Mouse (Mus musculus): ENCODE results near the gene Hes2. TPM values are rescaled to one million over a fixed set of nuclear protein-coding genes. Genes with fewer than 3 reads are reported as not detected.

Hes2 gene
- polyA plus RNA-seq, 1 experiment, result not detected

DNA sequence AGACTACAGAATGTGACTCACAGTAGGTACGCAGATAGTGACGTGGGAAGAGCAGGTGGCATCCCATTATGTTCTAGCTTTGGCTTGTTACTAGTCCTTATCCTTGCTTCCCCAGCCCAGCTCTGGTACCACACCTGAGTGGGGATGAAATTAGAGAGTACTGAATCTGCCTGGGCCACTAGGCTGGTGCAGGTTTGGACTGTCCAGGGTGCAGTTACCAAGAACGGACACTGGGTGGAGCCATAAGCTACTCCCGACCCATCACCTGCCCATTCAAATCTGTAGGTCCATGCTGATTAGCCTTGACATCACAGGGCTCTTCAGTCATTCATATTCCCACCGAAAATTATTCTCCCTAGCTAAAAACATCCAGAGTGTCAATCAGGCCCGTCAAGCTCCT, 18.2 kb upstream of the Hes2 start:
- Histone ChIP-seq H3K4me1 (ENCODE audit: control insufficient read depth, insufficient read depth, insufficient read length, low read length) (peaks cover 4% of the 10 kb centered on the region), H3K4me3 (ENCODE audit: insufficient read depth, low read depth, low read length) (no peak overlapping the region), H3K27ac (replicated peaks; ENCODE audit: low read depth, low read length) (no peak overlapping the region)

DNA sequence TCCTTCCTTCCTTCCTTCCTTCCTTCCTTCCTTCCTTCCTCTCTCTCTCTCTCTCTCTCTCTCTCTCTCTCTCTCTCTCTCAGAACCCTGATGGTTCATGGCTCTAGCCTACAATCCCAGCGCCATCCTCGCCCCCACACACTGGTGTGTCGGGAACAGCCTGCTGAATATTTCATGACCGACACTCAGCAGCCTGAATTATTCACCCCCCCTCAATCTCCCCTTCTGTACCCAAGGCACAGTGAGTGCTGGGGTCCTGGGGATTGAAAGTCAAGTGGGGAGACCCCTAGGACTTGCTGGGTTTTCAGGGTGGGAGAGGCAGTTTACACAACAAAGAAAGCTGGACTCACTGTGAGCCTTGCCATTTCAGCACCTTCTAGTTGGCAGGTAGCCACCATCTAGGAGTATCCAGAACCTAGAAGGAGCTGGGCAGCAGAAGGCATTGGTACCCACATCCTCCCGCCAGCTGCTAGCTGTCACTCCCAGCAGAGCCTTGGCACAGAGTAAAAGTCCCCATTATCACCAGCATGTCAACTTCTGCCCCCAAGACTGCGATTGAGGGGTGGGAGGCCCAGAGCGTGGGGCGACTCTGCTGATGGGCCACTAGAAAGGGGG, 17.0 kb upstream of the Hes2 start:
- H3K4me3 ChIP-seq (ENCODE audit: insufficient read depth, low read depth, low read length), result no peak overlapping the region
- no peak overlapping the region for H3K27ac ChIP-seq (replicated peaks; ENCODE audit: low read depth, low read length)
- H3K4me1 ChIP-seq (ENCODE audit: control insufficient read depth, insufficient read depth, insufficient read length, low read length), result peaks cover 4% of the 10 kb centered on the region

DNA sequence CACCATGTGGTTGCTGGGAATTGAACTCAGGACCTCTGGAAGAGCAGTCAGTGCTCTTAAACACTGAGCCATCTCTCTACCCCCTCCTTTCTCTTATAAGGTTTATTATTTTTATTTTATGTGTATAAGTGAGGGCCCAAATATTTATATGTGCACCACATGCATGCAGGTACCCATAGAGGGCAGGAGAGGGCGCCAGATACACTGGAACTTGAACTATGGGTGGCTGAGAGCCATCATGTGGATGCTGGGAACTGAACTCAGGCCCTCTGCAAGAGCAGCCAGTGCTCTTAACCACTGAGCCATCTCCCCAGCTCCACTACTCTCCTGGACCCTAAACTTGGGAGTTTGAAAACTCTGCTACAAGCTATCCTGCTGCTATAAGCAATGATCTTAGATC, 15.0 kb upstream of the Hes2 start:
- Histone ChIP-seq H3K4me1 (ENCODE audit: control insufficient read depth, insufficient read depth, insufficient read length, low read length) (peaks cover 2% of the 10 kb centered on the region; the same call in 1 of the 2 replicates), H3K27ac (replicated peaks; ENCODE audit: low read depth, low read length) (no peak overlapping the region), H3K4me3 (ENCODE audit: insufficient read depth, low read depth, low read length) (no peak overlapping the region)

DNA sequence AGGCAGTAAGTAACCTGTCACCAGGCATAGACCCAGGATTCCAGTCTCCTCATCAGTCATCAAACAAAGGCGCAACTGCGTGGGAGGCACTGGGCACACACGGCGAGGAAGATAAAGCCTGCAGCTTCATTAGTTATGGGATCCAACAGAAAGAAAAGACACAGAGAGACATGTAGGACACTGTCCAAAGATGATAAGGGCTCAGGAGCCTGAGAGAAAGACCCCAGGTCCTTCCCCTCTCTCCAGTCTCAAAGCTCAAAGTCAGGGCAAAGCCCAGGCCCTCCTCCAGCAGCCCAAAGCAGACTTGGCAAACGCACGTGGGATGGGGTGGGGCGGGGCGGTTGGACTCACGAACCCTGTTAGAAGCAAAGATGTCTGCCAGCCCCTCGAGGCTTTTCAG, 13.2 kb upstream of the Hes2 start:
- H3K4me1 ChIP-seq (ENCODE audit: control insufficient read depth, insufficient read depth, insufficient read length, low read length), result no peaks in the 10 kb centered on the region
- H3K4me3 ChIP-seq (ENCODE audit: insufficient read depth, low read depth, low read length), result no peak overlapping the region
- H3K27ac ChIP-seq (replicated peaks; ENCODE audit: low read depth, low read length), result no peak overlapping the region

DNA sequence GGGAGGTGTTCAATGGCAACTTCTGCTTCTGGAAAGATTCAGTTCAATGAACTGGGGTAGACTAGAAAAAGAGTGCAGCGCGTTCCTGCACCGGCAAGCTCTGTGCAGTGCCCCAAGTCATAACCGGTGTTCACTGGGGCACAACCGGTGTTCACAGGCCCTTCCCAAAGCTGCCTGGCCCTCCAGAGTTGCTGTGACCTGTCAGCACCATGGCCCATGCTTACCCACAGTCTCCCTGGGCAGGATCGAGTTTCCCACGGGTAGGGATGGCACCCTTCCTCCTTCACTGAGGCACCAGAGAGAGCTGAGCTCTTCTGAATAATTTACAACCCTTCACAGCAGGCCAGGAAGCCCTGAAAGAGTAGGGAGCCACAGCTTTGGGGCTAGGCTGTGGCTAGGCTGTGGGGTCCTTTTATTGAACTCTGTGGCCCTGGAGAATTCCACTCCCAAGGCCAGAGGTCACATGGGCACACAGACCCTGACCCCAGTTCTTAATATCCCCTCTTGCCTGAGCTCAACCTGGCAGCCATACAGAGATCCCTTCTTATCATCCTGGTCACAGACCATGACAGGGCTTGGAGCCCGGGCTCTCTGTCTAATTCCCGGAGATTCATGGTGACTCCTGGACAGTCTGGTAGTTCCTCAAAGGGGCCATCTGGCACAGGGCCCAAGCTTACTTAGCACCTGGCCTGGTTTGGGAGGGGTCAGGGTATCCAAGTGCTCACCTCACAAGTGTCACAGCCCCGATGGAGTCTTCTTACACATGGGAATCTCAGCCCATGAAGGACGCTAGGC, 12.4 kb upstream of the Hes2 start:
- Histone ChIP-seq H3K4me3 (ENCODE audit: insufficient read depth, low read depth, low read length) (no peak overlapping the region), H3K27ac (replicated peaks; ENCODE audit: low read depth, low read length) (no peak overlapping the region), H3K4me1 (ENCODE audit: control insufficient read depth, insufficient read depth, insufficient read length, low read length) (no peaks in the 10 kb centered on the region)

DNA sequence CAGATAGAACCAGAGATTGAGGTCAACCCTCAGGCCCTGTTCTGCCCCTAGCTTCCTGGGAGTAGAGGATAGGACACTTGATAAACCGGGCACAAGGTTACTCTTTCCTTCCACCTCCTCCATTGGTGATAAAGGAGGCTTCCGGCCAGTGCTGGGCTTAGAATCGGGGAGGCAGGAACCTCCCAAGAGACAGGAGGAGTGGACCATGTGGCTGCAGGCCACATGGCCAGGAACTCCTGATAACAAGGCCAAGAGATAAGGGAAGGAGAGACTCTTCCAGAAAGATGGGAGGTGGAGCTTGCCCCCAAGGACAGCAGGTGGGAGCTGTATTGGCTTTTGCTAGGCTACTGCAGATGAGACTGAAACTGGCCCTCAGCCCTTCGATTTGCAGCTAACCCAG, 8.1 kb upstream of the Hes2 start:
- Histone ChIP-seq H3K27ac (replicated peaks; ENCODE audit: low read depth, low read length) (no peak overlapping the region), H3K4me1 (ENCODE audit: control insufficient read depth, insufficient read depth, insufficient read length, low read length) (no peaks in the 10 kb centered on the region), H3K4me3 (ENCODE audit: insufficient read depth, low read depth, low read length) (no peak overlapping the region)

DNA sequence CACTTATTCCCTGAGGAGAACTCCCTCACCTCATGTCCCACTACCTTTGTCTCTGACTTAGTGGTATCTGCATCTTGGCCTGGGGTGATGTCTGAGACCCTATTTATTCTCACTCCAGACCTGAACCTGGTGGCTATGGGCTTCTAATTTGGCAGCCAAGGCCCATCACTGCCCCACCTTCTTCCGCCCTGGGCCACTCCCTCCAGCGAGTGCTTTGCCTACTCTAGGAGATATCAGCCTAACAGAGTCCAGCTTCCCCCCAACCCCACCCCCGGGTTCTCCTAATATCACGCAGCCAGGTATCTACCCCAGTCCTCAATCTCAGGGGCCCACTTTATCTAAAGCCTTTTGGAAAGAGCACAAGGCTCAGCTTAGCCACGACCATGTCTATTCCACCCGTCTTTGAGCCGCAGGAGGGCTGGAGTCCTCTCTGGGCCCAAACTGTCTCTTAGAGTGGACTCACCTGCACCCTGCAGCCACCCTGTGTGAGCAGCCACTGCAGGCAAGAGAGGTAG, 7.2 kb upstream of the Hes2 start:
- no peaks in the 10 kb centered on the region for H3K4me1 ChIP-seq (ENCODE audit: control insufficient read depth, insufficient read depth, insufficient read length, low read length)
- H3K27ac ChIP-seq (replicated peaks; ENCODE audit: low read depth, low read length), result no peak overlapping the region
- H3K4me3 ChIP-seq (ENCODE audit: insufficient read depth, low read depth, low read length), result peak overlapping the region; percentile 49; the same call in 1 of the 2 replicates

DNA sequence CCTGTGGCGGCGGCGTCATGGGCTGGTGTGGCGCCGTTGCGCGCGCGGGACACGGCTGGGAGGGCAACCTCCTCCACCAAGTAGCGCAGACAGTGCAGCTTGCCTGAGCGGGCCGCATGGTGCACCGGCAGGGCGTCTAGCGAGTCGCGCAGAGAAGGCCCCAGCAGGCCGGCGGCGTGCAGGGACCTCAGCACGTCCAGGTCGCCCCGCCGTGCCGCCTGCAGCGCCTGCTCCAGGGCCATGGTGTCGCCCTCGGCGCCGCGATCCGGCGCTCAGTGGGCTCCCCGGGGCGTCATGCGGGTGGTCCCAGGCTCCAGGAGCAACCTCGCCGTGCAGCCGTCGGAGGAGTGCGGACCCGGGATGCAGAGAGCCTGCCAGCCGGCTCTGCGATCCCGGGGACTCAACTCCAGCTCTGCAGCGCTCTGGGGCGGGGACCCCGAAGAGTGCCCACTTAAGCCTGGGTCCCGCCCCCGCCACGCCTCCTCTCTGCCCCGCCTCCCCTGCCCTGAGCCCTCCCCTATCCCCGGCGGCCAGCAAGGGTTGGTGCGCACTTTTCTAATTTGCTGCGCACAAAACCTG, 6.6 kb upstream of the Hes2 start, which contains the start of gene Espn:
Gene Espn (minus strand): TSS at position 406 of the 579 bp plus-strand sequence.
- Histone ChIP-seq H3K27ac (replicated peaks; ENCODE audit: low read depth, low read length) (no peak within 1 kb of the TSS), H3K4me3 (ENCODE audit: insufficient read depth, low read depth, low read length) (peak within 1 kb of the TSS; percentile 49), H3K4me1 (ENCODE audit: control insufficient read depth, insufficient read depth, insufficient read length, low read length) (no peaks in the 10 kb centered on the region)

DNA sequence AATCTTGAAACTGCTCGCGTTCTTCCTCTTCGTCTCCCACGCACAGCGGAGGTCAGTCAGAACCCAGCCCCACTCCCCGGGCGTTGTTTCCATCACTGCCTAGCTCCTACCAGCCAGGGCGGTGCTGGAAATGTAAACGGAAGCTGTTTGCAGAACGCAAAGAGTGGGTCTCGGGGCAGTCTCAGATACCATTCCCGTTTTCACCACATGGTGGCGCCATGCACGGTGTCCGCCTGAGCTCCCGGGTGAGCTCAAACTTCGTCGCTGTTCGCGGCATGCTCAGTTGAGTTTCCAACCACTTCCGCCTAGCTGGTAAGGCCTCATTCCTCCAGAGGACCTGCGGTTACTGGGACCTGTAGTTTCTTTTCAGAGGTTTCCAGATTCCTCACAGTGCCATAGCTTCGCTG, 4.9 kb upstream of the Hes2 start:
- no peaks in the 10 kb centered on the region; the same call in 1 of the 2 replicates for H3K4me1 ChIP-seq (ENCODE audit: control insufficient read depth, insufficient read depth, insufficient read length, low read length)
- H3K4me3 ChIP-seq (ENCODE audit: insufficient read depth, low read depth, low read length), result 0 out of 2 replicates have a peak overlapping the region, but pooled peaks have one; percentile 24
- no peak overlapping the region for H3K27ac ChIP-seq (replicated peaks; ENCODE audit: low read depth, low read length)

DNA sequence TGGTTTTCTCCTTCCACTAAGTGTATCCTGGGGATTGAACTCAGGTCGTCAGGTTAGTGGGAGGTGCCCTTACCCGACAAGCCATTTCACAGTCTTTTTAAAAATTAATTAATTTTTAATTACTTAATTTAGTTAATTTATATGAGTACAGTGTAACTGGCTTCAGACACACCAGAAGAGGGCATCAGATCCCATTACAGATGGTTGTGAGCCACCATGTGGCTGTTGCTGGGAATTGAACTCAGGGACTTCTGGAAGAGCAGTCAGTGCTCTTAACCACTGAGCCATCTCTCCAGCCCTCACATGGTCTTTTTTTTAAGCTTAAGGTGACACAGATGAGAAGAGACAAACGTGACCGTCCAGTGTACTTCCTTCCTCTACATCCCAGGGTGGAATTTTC, 3.6 kb upstream of the Hes2 start:
- no peak overlapping the region for H3K27ac ChIP-seq (replicated peaks; ENCODE audit: low read depth, low read length)
- no peak overlapping the region for H3K4me3 ChIP-seq (ENCODE audit: insufficient read depth, low read depth, low read length)
- H3K4me1 ChIP-seq (ENCODE audit: control insufficient read depth, insufficient read depth, insufficient read length, low read length), result peaks cover 3% of the 10 kb centered on the region; the same call in 1 of the 2 replicates

DNA sequence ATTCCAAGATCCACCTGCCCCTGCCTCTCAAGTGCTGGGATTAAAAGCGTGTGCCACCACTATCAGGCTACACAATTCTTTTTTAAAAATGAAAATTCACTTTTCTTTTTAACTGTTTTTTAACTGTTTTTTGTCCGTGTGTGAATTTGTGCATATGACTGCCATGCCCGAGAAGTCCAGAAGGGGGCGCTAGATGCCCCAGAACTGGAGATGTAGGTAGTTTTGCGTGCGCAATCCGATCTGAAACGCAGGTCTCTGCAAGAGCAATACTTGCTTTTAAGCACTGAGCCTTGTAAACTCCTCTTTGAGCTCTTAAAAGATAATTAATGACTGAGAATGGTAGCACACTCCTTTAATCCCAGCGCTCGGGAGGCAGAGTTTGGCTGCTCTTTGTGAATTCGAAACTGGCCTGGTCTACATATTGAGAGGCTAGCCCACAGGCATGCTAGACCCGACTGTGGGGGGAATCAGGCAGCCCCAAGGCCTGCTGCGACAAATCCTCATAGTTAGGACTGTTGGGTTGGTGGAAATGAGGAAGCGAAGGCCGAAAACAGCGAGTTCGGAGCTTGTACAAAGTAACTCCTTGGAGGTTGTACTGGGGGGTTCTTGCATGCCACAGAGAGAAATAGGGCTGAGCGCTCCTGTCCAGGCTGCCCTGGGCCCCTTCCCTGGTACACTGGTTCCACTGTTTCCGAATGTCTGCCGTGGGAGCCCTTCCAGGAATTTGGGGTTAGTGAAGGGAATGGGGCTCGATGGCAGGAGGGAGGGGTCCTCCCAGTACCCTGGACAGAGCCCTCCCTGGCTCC, 685 bp upstream of the Hes2 start:
- H3K4me3 ChIP-seq (ENCODE audit: insufficient read depth, low read depth, low read length), result peak overlapping the region; percentile 27; the same call in 1 of the 2 replicates
- peaks cover 3% of the 10 kb centered on the region; the same call in 1 of the 2 replicates for H3K4me1 ChIP-seq (ENCODE audit: control insufficient read depth, insufficient read depth, insufficient read length, low read length)
- no peak overlapping the region for H3K27ac ChIP-seq (replicated peaks; ENCODE audit: low read depth, low read length)

DNA sequence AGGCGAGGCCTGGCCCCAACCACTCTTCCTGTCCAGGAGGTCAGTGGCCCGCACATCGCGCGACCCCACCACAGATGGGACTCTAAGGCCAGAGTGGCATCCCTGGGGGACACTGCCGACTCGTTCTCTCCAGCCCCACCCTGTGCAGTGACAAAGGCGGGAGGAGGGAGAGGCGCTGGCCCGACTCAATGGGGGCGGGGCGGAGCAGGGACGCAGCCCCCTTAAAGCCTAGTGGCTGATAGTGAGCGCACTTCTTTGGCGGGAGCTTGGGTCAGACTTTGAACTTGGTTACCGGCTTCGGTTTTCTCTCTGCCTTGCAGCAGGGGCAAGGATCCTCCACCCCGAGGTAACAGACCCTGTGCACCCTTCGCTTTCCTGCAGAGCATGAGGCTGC, 615 bp downstream of the Hes2 start:
- H3K4me1 ChIP-seq (ENCODE audit: control insufficient read depth, insufficient read depth, insufficient read length, low read length), result peaks cover 3% of the 10 kb centered on the region; the same call in 1 of the 2 replicates
- peak overlapping the region; percentile 27 for H3K4me3 ChIP-seq (ENCODE audit: insufficient read depth, low read depth, low read length)
- H3K27ac ChIP-seq (replicated peaks; ENCODE audit: low read depth, low read length), result no peak overlapping the region

DNA sequence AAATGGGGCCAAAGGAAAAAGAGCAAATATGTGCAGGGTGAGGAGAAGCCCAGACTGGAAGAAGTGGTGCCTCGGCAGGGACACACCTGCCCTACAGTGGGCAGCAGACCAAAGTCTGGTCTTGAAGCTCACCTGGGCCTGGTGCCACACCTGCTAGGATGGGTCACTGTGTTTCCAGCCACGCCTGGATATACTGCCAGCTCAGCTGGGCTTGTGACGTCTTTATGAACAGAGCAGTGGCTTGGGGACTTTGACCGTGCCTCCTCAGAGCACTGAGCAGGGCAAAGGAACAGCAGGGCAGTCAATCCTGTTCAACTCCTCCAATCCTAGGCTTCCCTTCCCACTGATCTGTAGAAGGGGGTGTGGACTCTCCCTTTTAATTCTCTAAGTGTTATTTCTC, 2.1 kb downstream of the Hes2 start:
- Histone ChIP-seq H3K4me3 (ENCODE audit: insufficient read depth, low read depth, low read length) (no peak overlapping the region), H3K27ac (replicated peaks; ENCODE audit: low read depth, low read length) (no peak overlapping the region), H3K4me1 (ENCODE audit: control insufficient read depth, insufficient read depth, insufficient read length, low read length) (peaks cover 3% of the 10 kb centered on the region; the same call in 1 of the 2 replicates)

DNA sequence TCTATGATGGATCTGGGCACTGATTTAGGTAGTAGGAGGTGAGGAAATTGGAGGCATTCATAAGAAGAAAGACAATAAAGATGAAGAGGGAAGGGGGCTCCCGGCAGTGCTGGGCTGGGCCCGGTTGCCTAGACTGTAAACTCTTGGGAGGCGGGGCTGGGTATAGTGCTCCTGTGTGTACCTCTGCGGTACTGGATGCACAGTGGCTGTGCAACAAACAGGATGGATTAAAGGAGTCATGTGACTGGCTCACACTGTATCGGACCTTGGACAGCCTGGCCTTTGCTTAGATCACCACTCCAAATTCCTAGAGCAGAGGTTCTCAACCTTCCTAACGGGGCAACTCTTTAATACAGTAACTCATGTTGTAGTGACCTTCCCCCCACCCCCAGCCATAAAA, 2.9 kb downstream of the Hes2 start:
- Histone ChIP-seq H3K27ac (replicated peaks; ENCODE audit: low read depth, low read length) (no peak overlapping the region), H3K4me1 (ENCODE audit: control insufficient read depth, insufficient read depth, insufficient read length, low read length) (peaks cover 3% of the 10 kb centered on the region; the same call in 1 of the 2 replicates), H3K4me3 (ENCODE audit: insufficient read depth, low read depth, low read length) (no peak overlapping the region)

DNA sequence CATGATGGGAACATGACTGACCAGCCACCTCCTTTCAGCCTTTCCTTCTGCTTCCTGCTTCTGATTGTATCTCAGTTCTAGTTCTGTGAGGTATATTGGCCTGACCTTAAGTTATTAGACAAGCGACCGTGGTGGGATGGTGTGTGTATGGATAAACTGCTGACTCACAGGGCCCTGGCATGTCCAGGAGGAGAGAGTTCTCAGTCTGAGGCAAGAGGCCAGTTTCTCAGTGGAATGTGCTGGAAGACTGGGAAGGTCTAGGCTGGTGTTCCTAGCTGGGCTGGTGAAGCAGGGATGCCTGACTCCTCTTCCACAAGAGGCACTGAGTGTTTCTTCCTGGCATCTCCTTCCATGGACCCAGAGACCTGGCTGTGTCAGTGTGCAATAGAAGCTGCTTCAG, 4.1 kb downstream of the Hes2 start:
- H3K4me3 ChIP-seq (ENCODE audit: insufficient read depth, low read depth, low read length), result no peak overlapping the region

More for the DNA sequence above, 4.1 kb downstream of the Hes2 start:
- Histone ChIP-seq H3K27ac (replicated peaks; ENCODE audit: low read depth, low read length) (no peak overlapping the region), H3K4me1 (ENCODE audit: control insufficient read depth, insufficient read depth, insufficient read length, low read length) (peaks cover 3% of the 10 kb centered on the region; the same call in 1 of the 2 replicates)
